Mouse (Mus musculus): Measurements from ENCODE around the gene Zmynd19.
A peak's percentile ranks its signal among the peaks of the same experiment; 100 is the strongest.

Gene Zmynd19

GRCm38 (mm10) chr2:24949421-24950188 is at the start of gene Zmynd19:
Gene Zmynd19, plus strand, starts transcription at chr2:24949792.
- DNase-seq (ENCODE audit: low read depth, low spot score): peak; percentile 95

- DNase-seq (ENCODE audit: low read depth, low spot score): no peak
Observed at GRCm38 (mm10) chr2:24901055-24901454, 48.5 kb upstream of the Zmynd19 start.

DNA sequence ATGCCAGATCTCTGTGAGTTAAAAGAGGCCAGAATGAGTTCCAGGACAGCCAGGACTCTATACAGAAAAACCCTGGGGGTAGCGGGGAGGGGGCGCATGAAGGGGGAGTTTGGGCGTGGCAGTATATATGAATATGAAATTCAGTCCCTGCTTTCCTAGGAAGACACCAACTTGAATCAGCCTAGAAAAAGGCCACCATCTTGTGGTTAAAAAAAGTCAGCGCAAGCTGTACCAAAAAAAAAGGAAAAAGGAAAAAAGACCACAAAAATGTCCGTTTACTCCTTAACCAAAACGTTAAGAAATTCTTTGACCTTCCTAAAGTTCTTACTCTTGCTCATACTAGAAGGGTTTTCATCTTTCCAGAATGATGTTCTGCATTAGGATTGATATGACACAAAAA is 46.6 kb upstream of the Zmynd19 start:
- no peak for DNase-seq (ENCODE audit: low read depth, low spot score)

DNA sequence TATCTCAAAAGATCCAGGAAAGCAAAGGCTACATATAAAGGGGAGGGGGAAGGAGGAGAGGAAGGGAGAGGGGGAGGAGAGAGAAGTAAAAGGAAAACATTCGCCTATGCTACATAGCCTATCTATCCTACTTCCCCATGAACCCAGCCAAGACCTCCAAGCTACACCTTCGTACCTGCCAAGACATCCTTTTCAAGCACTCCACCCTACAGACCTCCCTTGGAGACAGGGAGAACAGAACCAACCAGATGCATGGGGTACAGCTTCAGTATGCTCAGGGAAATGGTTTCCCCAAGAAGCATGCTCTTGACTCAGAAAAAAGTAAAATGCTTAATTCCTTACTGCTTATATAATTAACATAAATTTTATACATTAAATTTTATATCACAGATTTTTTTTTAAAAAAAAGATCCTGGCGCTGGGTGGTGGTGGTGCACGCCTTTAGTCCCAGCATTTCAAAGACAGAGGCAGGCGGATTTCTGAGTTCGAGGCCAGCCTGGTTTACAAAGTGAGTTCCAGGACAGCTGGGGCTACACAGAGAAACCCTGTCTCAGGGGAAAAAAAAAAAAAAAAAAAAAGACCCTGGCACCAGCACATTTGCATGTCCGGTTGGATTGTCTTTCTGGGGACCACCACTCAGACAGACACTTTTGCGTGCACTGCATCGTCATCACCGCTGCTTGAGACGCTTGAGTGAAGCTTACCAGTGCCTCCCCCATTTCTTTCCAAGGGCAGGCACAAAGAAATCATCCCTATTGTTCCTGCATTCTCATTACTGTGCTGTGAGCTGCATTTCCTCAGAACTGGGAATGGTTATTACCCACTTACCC is 44.6 kb upstream of the Zmynd19 start:
- no peak for DNase-seq (ENCODE audit: low read depth, low spot score)

- no peak for DNase-seq (ENCODE audit: low read depth, low spot score)
Observed at GRCm38 (mm10) chr2:24905653-24906155, 43.9 kb upstream of the Zmynd19 start.

DNA sequence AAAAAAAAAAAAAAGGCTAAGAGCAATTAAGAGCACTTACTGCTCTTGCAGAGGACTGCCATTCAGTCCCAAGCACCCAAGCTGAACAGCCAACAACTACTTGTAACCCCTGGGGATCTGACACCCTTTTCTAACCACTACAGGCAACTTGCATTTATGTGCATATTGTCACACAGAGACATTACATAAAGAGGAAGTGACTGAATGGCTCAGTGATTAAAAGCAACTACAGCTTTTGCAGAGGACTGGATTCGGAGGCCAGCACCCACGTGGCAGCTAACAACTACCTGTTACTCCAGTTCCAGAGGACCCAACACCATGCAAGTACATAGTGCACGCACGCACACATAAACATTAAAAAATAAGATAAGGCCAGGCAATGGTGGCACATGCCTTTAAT is 39.1 kb upstream of the Zmynd19 start:
- peak; percentile 33 for DNase-seq (ENCODE audit: low read depth, low spot score)

DNA sequence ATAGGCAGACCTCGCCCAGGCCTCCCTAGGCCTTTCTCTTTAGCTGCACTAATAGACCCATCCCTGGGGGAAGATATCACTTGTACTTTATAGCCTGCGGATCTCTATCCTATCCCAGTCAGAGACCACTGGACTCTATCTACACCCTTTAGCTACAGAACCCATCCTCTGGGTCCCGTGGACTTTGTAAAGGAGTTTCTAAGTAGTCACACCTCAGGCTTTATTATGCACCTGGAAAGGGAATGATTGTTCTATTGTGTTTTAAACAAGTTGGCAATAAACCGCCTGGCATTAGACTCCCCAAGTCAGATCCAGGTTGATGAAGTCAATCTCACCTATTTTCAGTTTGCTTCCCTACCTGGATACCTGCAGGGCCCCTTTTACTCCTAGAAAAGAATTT is 37.4 kb upstream of the Zmynd19 start:
- DNase-seq (ENCODE audit: low read depth, low spot score): peak; percentile 87

DNA sequence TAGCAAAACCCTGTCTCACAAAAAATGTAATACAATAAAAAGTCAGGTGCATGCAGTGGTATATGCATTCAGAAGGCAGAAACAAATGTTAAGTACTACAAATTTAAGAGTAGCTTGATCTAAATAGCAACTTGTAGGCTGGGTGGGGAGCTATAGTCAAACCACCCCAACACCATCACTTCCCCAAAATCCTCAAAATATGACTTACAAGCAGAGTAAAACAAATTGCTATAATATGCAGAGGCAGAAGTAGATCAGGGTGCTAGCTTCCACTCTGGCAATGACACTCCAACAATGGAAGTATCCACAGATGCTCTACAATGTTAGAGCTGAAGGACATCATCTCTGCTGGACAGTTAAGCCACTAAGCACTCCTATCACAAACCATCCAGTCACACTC is 37.0 kb upstream of the Zmynd19 start:
- no peak for DNase-seq (ENCODE audit: low read depth, low spot score)

DNA sequence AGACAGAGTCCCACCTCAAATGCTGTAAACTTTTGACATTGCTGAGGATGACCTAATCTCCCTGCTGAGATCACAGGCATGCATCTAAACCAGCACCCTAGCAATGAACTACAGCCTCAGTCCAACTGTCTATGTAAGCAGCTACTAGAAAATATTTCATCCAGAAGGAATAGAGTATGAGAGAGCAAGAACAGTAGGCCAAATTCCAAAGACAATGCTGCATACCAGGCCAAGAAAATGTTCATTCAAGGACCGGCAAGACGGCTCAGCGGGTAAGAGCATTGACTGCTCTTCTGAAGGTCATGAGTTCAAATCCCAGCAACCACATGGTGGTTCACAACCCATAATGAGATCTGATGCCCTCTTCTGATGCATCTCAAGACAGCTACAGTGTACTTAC is 34.8 kb upstream of the Zmynd19 start:
- no peak for DNase-seq (ENCODE audit: low read depth, low spot score)

DNA sequence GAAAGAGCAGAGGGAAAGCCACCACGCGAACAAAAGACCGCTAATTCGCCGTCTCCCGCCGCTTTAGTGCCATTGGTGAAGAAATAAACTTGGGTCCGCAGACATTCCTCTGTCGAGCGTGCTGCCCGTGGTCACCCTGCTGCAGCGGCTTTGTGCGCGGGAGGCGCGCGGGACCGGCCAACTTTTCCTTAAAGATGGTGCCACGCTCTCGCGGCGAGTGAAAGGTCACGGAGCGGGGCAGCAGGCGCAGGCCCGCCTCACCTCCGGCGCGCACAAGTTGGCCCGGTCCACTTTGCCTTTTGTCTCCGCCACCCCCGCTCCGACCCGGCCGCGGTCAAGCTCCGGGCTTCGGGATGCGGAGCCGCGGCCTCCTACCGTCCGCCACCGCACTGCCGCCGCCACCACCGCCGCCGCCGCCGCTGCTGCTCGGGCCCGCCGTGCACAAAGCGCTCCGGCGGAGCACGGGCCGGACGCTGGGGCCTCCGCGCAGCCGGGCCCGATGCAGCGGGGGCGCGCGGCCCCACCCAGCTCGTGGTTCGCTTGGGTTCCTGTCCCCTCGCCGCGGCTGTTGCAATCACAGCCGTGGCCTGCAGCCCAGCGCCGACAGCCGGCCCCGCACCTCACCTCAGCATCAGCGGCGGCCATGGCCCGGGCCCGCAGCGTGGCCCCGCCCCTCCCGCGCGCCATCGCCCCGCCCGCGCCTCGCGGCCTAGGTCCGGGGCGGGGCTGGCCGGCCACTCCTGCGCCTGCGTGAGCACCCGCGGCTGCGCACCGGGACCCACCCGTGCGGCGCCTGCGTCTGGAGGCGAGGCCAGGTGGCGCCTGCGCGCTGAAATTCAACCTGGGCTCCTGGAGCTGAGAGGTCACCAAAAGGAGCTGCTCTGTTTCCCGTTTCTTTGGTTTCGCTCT is 30.4 kb upstream of the Zmynd19 start, which contains the start of gene Ehmt1:
Gene Ehmt1, minus strand, starts transcription at position 685 of the 909 bp plus-strand sequence.
- peak; percentile 87 for DNase-seq (ENCODE audit: low read depth, low spot score)

GRCm38 (mm10) chr2:24919839-24920175 is 29.8 kb upstream of the Zmynd19 start:
- DNase-seq (ENCODE audit: low read depth, low spot score): no peak

DNA sequence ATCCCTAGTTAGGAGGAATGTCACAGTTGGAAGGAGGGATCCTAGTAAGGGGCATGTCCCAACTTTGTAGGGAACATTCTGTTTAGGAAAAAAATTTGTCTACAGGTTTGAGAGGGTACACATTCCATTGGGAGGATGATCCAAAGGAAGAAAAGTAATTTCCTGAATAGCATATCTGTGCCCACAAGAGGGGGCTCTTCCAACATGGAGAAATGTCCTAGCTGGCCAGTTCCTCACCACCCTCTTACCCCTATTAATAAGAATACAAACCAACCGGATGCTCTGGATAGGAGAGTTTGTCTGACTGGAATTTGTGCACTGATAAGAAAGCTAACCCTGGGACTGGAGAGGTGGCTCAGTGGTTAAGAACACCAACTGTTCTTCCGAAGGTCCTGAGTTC is 26.0 kb upstream of the Zmynd19 start:
- peak; percentile 42 for DNase-seq (ENCODE audit: low read depth, low spot score)

GRCm38 (mm10) chr2:24925284-24925683 is 24.3 kb upstream of the Zmynd19 start:
- no peak for DNase-seq (ENCODE audit: low read depth, low spot score)

DNA sequence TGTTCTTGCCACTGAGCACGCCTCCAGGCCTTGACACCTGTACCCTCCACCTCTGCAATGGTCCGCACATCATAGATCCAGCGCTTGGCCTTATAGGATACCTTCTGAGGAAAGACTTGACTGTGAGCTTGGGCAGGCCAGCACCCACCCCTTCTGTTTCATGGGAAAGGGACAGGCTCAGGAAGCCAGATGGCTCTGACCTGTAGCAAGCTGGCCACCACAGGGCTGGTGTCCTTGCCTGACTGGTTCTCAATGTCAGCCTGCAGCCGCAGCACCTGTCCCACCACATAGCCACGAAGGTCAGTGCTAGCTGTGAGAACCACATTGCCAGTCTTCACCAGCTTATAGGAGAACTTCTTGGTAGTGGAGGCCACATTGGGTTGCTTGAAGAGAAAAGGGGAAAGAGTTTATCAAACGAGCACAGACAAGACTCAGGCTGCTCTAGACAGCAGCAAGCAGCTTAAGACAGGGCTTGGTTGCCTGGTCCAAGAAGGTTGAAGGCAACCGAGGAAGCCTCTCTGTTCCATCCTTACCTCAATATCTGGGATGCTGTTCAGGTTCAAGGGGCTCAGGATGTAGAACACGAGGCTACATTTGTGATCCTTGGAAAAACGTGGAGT is 23.1 kb upstream of the Zmynd19 start:
- no peak for DNase-seq (ENCODE audit: low read depth, low spot score)

DNA sequence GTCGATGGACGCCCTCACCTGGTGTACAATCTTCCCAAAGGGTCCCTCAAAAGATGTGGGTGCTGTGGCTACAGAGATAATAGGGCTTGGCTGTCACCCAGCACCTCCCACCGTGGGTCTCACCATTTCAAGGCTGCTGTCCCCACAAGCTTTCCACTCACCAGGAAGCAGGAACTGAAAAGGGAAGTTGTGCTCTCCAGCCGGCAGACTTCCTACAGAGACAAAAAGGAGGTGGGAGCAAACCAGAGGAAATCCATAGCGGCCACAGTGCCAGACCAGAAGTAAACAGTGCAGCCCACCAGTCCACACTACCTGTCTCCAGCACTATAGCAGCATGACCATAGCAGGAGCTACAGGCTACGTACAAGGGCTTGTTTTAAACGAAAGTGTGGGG is 22.6 kb upstream of the Zmynd19 start:
- DNase-seq (ENCODE audit: low read depth, low spot score): no peak

DNA sequence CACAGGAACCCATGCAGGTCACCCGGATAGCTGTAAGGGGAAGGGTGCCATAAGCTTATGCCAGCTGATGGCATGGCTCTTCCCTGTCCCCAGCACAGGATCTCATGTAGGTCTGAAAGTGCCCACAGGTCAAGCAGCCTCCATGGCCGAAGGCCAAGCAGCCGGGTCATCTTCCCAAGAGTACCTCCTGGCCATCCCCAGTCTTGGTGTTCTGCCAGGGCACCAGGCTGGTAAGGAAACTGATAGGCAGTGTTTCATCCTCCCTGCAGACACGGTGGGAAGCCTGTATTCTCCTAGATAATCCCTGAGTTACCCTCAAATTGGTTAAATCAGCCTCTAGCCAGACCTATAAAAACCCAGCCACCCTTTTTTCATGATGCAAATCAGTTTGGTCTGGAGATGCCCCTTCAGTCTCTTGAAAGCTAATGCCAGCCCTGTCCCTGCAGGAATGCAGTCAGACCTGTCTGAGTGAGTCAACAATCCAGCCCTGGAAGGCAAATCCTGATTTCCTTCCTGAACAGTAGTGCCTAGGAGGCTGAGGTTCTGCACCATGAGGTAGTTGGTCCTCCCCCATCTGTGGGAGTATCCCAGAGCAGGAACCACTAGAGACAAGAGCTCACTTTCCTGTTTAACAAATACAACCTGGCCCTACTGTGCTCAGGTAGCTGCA is 21.6 kb upstream of the Zmynd19 start:
- DNase-seq (ENCODE audit: low read depth, low spot score): no peak

GRCm38 (mm10) chr2:24929119-24929518 is 20.5 kb upstream of the Zmynd19 start:
- DNase-seq (ENCODE audit: low read depth, low spot score): peak; percentile 42

GRCm38 (mm10) chr2:24929593-24929992 is 20.0 kb upstream of the Zmynd19 start:
- no peak for DNase-seq (ENCODE audit: low read depth, low spot score)

DNA sequence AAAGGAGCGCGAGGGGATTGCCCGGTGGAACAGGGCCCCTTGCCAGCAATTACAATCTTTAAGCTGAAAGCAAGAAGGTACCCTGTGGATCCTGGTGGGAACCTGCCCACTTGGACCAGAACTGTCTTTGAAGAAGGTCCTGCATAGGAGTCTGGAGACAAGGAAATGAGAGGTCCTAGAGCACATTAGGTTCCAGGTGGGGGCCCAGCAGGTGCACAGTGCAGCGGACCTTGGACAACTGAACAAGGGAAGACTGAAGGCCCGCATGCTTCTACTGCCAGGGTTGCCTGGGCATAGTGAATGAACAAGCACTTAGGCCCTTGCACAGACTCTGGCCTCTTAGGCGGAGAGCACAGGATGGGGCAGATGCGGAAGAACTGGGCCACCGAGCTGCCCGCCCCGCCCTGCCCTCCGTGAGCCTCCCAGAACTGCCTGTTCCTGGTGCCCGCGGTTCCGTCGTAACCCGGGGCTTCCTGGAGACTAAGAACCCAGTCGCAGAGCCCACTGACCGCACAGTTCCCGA is 15.1 kb upstream of the Zmynd19 start:
- no peak for DNase-seq (ENCODE audit: low read depth, low spot score)

DNA sequence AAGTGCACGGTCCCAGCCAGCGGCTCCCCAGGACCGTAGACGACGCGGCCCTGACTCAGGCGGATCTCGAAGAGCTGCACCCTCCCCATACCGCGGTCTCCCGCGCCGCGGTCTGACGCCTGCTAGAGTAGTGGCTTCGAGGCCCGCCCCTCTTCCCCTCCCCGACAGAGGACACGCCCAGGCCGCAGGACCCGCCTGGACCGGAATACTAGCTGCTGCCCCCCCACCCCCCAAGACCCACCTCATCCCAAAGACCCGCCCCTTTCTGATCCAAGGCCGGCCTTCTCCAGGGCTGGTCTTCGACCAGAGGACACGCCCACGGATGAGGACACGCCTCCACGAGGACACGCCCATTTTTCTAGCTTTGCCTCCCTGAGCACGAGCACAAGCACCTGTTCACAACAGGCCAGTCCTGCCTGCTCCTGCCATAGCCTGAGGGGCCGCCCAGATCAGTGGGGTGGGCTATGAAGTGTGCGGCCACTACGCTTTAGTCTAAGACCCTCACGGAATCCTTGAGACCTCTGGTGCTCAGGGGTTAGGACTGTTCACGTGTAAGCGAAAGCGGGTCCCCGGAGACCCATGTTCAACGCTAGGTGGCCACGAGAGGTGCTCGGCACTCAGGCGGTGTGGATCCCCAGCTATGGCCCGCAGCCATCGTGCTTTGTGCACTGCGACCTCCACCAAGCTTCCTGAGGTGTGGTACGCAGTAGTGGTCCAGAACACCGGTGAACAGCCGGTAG is 14.4 kb upstream of the Zmynd19 start, which contains the start of gene Arrdc1:
Gene Arrdc1, minus strand, starts transcription at position 196 of the 740 bp plus-strand sequence.
- peak; percentile 98 for DNase-seq (ENCODE audit: low read depth, low spot score)

Measured in ES-CJ7 (cell line).